Mouse (Mus musculus): ENCODE results near the gene 1700012A03Rik.

The 1700012A03Rik gene

DNA sequence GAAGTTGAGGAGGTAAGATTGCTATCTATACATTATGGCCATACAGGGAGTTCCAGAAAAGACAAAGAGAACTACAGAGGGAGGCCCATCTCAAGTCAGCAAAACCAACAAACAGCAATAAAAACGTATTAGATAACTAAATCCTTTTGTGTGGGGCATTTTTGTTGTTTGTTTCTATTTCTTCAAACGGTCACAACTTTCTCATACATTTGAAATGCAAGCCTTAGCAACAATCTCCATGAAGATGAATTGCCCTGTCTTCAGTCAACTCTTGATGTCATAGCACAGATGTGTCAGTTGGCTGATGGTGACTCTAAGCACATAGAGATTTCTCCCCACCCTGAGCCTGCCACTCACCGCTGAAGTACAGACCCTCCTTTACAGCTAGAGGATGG, at the start of gene 1700012A03Rik:
Gene 1700012A03Rik, plus strand, starts transcription at position 296 of the 395 bp plus-strand sequence.
- no peak for DNase-seq (ENCODE audit: low read depth, low spot score)

DNA sequence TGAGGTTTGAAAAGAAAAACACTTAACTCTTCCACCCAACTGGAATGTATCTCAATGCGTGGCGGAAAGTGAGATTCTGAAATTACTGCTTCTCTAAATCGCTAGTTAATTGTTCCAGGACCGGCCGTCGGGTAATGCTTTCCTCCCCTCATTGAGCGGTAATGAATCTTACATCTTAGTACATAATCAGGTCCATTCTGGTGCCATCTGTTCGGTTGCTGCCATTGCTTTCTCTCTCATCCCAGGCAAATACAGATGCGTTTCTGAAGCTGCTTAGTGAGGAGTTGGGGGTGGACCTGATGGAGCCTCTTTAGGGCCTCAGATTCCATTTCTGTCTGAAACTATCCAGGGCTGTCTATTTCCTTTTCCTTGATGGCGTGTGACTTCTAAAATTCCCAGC, 45.8 kb upstream of the 1700012A03Rik start:
- DNase-seq (ENCODE audit: low read depth, low spot score), result no peak

DNA sequence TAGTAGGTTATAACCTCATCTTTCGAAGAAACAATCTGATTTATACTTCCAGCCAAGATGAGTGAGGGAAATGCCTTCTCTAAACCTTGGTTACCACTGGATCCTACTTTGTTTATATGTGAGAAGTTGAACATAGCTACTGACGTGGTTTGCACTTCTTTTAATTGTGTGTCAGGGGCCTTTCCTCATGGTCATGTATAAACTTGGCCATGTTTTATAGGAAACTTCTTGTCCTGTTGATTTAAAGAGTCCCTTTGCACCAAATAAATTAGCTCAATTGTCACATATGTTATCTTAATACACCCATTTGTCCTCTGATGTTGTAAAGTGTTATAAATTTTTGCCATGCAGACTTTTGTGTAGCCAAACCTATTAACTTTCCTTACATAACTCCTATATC, 44.1 kb upstream of the 1700012A03Rik start:
- no peak for DNase-seq (ENCODE audit: low read depth, low spot score)

DNA sequence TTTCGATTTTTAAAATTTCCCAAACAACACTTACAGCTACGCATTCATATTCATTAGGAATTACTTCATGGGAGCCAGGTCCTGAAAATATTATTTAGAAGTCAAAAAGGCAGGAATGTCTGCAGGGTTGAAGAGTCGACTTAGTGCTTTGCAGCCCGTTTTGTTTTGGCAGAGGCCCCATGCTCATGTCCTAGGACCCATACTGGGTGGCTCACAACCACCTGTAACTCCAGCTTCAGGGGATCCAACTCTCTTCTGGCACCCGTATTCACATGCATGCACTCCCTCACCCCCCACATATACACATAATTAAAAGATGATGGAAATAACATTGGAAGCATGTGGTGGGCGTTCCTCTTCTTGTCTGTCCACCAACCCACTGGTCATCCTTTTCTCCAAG, 43.7 kb upstream of the 1700012A03Rik start:
- DNase-seq (ENCODE audit: low read depth, low spot score), result no peak

DNA sequence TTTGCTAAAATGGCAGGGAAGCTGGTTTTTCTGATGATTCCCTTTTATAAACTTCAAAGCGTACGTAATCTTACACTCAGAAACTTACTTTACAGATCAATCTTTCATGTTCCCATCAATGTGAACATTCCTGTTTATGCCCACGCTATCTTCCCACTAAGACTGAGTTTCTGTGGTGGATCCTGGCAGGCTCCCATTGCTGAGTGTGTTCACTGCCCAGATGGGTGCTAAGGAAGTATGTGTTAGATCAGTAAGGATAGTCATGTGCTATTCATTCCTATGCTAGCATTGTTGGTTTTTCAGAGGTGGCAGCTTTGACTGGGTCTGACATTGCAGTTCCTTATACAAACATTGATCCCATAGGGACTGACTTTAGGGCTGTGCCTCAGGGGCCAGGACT, 42.7 kb upstream of the 1700012A03Rik start:
- no peak for DNase-seq (ENCODE audit: low read depth, low spot score)

DNA sequence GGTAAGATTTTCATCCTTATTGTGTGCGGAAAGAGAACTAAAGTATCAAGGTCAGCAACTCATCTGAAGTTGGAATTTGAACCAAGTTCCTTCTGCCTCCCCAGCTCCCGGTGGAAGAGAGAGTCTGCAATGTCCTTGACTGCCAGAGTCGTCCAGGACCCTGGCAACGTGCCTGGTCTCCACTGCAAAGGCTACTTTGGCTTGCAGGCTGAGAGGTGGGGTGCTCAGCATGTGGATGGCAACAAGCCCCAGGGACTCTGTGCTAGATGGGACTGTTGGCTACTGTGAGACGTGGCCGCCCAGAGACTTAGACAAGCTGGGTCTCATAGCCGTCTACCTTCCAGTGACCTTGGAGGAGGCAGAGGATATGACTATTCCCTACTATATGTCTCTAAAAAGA, 33.2 kb upstream of the 1700012A03Rik start:
- DNase-seq (ENCODE audit: low read depth, low spot score), result no peak

DNA sequence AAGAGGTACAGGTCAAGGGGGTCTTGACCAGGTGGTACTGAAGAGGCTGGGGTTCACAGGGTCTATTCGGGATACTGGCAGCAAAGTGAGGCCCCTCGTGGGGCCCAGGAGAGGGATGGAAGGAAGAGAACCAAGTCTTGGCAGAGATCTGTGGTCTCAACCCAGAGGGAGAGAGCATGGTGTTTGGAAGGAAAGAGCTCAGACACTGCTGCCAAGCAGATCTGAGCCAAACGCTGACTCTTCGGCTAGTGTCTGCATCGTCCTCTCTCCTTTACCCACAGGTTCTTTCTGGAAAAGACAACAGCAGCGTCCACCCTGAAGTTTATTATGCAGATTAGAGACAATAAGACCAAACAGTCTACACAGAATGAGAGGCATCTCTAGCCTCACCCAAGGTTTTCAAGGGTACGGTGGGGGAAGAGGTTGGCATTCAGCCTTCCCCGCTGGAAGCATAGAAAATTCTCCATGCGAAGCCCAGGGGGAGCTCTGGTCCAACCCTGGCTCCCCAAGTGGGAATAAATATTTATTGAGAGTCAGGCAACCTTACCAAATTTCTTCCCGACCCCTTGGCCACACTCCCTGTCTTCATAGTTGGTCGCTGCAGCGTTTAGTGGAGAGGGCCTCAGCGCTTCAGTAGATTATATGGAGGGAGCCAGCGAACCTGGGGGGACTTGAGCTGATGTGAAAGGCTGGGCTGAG, 32.5 kb upstream of the 1700012A03Rik start:
- DNase-seq (ENCODE audit: low read depth, low spot score), result no peak

DNA sequence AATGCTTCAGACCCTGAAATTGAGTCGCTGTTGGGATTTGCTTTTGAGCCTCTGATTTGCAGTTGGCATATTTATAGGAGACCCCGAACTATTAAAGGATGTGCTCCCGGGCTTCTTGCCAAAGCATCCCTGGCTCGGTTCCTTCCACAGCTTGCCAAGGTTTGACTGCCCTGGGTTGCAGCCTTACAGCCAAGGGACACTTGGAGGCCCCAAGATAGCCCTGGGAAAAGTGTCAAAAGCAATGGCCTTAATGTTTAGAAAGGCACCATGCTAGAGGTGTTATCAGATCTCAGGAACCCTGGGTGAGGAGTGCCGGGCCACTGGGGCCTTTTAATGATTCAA, 32.0 kb upstream of the 1700012A03Rik start:
- no peak for DNase-seq (ENCODE audit: low read depth, low spot score)

DNA sequence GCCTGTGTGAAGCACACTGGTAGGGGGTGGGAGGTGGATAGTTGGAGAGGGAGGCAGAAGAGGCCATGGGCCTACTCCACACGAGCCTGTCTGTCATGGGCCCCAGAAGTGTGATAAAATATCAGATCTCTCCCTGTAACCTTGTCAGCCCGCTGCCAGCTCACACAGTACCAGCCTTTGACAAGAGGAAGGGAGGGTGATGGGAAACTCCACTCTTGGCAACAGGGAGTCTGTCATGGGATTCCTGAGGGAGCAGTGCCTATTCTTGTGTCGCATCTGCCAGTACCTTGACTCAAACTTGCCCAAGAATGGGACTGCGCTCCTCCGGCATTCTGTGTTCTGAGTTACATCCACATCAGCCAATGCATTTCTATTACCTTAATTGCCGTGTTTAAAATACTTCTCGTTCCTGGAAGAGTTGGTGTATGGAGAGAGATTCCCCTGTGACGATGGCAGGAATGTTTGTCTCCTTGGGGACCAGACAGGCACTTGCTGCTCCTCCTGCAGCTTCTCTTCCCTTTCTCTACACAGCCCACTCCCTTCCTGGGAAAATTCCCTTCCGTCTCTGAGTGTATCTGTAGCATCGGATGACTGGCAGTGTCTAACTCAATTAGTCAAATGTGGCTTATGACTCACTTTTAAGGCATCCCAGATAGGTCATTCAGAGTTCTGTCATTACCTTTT, 28.1 kb upstream of the 1700012A03Rik start:
- DNase-seq (ENCODE audit: low read depth, low spot score), result no peak

DNA sequence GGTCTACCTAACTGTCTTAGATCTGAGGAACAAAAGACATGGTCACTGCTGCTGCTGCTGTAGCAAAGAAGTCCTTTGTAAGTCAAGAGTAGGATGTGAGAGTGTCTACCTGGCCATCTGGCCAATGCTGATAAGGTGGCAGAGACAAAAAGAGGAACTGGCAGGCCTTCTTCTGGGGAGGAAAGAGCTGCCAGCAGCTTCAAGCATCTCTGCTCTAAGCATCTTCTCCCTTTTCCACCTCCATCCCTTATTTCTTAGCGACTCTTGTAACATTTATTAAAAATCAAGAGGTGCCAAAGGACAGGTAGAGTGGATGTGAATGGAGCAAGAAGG, 27.5 kb upstream of the 1700012A03Rik start:
- no peak for DNase-seq (ENCODE audit: low read depth, low spot score)

DNA sequence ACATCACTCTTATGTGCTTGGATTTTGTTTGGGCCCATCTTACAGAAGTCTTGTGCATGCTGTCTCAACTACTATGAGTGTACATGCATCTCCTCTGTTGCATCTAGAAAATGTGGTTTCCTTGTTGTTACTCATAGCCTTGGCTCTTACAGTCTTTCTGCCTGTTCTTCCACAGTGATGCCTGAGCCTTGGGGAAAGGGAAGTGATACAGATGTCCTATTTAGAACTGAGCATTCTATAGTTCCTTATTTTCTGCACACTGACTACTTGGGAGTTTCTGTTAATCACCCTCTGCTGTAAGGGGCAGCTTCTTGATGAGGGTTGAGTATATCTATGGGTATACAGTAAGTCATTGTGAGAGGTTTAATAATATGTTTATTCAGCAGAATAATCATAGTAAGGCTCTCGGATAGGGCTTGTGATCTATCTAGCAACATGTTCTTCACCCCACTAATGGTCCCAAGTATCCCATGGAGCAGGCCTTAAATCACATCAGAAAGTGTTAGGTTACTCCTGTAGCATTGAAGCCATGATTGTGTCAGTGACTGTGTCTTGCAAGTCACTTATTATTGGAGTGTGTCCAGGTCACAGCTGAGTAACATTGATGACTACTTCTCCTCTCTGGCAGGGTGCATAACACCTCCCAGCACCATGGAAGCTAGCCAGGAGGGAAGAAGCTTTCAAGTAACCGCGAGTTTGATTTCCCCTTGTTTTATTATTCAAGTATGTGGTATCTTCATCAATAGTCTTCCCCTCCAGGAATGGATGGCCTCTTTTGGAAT, 21.6 kb upstream of the 1700012A03Rik start:
- DNase-seq (ENCODE audit: low read depth, low spot score), result no peak

DNA sequence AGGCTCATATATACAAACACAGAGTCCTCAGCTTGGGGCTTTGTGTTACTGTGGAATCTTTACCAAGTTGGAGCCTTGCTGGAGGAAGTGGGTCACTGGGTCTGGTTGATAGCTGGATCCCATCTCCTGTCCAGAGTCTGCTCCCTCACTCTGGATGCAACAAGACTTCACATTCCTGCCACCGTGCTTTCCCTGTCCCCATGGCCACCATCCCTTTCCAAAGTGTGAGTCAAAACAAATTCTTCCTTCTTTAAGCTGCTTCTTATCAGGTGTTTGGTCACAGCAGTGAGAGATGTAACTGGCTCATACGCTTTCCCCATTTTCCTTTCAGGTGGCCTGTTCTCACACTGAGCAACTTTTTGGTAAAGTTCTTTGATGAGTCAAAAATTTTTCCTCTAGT, 15.8 kb upstream of the 1700012A03Rik start:
- DNase-seq (ENCODE audit: low read depth, low spot score), result no peak

DNA sequence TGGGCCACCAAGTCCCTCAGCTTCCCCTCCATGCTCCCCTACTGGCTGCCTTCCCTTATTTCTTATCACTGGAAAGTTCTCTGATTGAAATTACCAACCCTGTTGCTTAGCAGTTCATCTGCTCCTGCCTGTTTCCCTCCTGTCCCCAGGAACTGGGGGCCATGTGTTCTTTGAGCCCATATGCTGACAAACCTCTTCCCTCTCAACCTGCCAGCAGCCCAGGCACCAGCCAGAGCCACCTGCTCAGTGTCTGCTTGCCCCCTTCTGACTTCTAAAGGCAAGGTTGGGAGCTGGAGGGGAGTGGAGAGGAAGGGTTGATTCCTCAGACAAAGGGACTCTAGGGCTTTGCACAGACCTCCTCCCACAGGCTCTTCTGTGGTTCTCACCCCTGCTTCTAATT, 4.7 kb upstream of the 1700012A03Rik start:
- peak; percentile 22 for DNase-seq (ENCODE audit: low read depth, low spot score)

DNA sequence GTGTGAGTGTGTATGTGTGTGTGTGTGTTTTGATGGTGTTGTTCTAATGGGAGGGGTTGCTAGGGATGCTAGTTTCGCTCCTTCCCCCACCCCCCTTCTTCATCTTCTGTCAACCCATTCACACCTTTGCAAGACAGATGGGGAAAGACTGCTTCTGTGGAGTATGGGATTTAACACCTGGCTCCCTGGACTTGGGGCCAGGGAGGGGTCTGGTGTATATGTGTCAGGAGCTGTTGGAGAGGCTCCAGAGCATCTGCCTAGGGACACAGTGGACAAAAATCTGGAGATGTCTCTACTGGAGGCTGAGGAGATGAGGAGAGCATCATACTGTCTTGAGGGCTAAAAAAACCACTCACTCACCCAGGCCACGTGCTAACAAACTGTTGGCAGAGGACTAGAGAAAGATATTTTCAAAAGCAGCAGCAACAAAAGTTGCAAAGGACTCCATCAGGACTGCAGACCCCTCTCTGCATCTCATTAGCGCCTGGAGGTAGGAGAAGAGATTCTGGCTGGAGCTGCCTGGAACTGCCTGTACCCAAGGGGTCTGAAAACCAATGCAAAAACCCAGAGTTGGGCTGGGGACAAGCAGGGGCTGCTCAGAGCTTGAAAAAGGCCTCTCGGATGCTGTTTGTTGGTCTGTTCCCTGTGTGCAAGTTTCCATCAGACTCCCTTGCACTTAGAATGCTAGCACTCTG, 643 bp upstream of the 1700012A03Rik start:
- no peak for DNase-seq (ENCODE audit: low read depth, low spot score)

DNA sequence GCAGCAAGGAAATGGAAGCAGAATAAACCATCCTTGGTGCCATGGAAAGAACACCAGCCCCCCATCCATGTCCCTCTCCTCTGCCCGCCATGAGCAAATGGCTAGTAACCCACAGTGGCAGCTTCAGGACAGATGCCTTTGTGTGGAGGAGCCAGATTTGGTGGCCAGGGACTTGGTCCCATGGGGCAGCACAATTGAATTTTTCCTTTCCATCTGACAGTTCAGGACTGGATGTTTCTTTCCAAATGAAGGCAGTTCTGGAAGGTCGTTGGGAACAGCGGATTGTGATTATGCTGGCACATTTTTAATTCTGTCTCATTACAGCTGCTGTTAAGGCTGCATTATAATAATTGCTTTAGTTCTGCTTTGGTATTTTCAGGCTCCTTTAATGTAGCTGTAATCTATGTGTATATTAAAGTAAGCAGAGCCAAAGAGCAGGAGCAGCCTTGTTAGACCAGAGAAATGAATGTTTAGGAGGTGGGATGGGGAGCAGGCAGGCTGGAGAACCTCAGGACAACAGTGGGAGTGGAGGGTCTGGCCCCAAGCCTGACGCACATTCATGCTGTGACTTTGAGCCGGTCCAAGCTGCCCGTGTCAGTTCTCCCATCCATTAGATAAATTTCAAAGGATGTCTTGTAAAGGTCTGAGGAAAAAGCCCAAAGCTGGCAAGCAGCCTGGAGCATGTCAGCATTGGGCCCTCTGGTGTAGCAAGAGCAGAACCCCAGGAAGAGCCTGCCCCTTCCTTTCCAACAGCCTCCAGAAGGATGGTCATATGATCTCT, 2.3 kb downstream of the 1700012A03Rik start:
- no peak for DNase-seq (ENCODE audit: low read depth, low spot score)

DNA sequence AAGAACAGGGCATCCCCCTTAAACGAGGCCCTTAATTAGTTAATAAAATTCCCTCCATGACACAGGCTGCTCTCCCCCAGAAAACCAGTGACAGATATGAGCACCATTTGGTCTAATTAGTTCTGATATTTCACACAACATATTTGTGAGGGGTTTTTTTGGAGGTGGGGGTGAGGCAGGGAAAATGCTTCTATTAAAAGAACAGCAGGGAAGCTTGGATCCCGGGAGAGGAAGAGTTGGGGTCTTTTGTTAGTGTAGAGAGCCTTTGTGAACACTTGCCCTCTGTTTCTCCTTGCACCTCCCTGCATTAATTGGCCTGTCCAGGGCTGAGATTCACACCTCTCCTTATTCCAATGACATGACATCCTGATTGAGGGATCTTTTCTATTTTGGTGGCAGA, 6.5 kb downstream of the 1700012A03Rik start:
- DNase-seq (ENCODE audit: low read depth, low spot score), result peak; percentile 16

DNA sequence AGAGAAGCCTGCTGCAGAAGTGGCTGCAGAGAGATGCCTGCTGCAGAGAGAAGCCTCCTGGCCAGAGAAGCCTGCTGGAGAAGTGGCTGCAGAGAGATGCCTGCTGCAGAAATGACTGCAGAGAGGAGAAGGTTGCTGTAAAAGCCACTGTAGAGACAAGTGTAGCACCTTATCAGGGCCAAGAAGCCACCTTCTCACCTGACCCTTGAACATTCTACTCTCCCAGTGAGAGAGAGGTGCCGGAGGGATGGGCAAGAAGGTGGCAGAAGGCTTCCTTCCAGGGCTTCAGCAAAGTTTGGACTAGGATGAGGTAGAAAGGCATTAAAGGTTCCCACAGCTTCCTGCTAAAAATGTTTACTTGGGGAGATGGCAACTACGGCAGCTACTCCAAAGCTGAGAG, 8.5 kb downstream of the 1700012A03Rik start:
- DNase-seq (ENCODE audit: low read depth, low spot score), result no peak

DNA sequence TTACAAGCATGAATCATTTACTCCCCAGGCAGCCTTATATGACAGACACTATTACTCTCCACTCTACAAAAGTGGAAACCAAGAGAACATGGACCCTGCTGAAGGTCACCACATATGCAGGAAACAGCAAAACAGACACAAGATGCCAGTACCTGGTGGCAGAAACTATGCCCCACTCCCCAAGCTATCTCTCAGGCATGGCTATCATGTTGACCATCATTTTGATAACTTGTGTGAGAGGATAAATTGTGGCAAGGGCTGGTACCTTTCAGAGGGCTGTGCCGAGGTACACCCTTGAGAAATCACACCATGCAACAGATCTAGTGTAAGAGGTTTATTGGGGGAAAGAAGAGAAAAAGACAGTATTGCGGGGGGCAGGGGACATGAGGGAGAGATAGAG, 10.6 kb downstream of the 1700012A03Rik start:
- no peak for DNase-seq (ENCODE audit: low read depth, low spot score)

DNA sequence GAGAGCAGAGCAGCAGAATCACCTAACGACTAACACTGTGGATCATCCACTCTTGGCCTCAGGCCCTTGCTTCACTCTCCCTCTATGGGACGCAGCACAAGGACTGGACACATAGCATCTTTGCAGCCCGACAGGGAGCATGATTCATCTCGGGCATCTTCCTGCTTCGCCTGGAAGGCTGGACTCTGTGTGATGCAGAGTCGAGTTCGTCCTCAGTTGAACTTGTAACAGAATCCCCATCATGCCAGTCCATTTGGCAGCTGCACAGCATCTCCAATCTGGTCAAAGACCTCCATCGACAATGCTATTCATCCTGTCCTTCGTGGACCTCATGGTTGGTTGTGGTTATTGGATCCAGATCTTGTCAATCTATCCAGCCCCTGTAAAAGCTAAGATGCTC, 11.2 kb downstream of the 1700012A03Rik start:
- no peak for DNase-seq (ENCODE audit: low read depth, low spot score)

DNA sequence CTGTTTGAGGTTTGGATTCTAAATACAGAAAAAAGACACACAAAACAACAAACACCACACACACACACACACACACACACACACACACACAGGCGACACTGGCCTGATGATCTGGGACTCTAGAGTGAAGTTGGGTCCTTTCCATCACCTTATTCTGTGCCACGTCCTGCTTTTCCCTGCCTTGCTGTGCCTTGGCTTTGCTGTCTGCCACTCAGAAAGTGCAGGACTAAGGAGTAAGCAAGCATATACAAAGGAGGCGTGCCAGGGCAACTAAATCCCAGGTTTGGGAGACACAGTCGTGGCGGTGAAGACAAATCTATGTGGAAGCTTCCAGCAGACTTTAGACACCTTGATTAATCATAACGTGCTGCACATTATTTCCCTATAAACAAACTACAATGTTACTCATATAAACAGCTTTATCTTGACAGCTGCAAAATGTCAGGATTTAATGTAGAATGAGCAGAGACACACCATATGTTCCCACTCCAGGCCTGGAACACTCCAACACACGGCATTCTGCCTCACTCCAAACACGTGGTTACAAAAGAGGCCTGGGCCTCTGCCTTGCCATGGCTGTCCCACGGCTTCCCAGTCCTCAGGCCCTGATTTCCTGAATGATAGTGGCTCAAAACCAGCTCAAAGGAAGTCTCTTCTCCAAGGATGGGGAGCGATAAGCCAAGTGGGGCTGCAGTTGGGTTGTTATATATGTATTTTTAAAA, 15.9 kb downstream of the 1700012A03Rik start:
- no peak for DNase-seq (ENCODE audit: low read depth, low spot score)

DNA sequence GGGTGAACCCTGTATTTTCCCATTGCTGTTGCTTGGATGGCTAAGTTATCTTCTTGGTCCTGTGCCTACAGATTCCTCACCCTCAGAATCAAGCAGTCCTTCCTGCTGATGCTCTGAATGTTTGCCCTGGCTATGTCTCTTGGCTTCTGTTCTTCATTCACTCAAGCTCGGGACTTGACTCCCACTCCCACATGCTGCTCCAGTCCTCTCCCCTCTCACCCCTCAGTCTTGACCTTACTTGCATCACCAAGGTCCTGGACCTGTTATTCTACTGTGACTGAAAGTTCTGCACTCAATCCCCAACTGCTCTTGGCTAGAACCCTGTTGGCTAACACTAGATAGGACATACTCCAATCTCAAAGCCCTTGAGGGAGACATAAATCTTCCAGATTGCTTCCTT, 22.1 kb downstream of the 1700012A03Rik start:
- no peak for DNase-seq (ENCODE audit: low read depth, low spot score)

Data from ZHBTc4 (cell line).